Mouse (Mus musculus): ENCODE measurements at regions not wholly inside any gene's neighbourhood (a gene's known extent, or its start where the extent isn't known, plus 50 kb on each side); places are given as distances from the start of the nearest gene placed in this dataset.
A peak's percentile ranks its signal among the peaks of the same experiment; 100 is the strongest.
"Not testable (repeated sequence)": the region's sequence is repeated elsewhere in the genome, so short reads cannot be mapped to it uniquely, and the experiment has no call there.

DNA sequence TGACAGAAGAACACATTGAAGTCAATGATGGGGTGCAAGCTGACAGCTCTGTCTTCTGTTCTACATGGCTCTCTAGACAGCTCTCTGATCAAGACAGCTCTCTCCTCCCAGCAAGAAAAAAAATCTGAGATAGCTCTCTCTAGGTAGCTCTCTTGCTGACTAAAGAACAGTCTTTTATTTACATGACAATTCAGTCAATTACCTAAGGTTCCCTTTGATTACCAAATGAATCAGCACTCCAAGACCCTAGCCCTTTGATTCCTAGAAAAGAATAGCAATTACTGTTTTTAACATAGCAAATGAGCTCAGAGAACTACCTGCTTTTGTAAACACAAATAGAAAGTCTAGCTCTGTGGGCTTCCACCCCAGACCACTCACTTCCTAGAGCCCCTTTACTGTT, 264.1 kb downstream of the Gm6685 start:
- DNase-seq (ENCODE audit: low spot score) = no peak

DNA sequence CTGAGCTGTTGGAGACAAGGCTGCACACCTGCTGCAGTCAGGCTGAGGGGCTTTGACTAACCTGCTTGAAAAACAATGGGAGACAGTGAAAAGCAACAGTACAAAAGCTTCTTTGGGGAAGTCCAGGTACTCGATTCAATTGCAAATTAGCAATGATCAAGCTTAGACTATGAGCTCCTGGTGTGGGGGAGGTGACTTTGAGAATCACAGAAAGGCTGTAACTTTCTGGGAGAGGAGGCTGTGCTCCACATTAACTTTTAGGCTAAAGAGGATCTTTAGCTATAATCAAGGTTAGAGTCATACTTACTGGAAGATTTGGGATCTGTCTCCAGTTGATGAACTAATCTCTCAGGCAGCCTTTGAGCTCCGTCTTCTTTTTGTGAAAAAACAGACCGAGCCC, 303.4 kb downstream of the Gm6685 start:
- not testable (repeated sequence) for DNase-seq (ENCODE audit: low spot score)

DNA sequence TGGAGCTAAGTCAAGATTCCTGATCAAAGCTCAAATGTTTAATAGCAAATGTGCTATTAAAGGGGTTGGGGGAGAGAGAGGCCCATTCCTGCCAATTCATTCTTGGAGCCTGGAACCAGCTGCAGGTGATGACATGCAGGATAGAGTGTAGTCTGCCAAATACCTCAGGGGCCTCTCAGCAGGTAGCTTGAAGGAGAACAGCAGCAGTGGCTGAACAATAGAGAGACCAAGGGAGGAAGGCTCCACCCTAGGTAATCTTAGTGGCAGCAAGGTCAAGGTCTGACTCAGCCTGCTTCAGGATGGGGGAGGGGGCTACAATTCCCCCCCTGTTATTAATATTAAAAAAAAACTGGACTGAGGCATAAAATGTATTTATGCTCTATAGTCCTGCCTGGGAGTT, 304.1 kb downstream of the Gm6685 start:
- DNase-seq (ENCODE audit: low spot score) = not testable (repeated sequence)

DNA sequence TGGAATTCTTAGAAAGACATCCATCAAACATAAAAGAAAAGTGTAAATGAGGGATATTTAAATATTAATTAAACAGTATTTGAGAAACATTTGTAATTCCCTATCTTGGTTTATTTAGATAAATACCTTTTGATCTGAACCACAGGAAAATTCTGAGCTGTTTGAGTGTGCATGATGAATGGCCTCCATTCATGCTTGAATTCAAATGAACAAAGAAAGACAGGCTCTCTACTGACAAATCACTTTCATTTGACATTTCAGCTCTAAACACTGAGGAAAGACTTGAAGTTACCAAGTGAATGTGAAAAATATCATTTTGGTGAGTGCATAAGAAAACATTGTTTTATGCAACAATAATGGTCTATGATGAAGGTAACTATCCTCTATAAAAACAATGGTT, 316.8 kb downstream of the Gm6685 start:
- DNase-seq (ENCODE audit: low spot score) = no peak

DNA sequence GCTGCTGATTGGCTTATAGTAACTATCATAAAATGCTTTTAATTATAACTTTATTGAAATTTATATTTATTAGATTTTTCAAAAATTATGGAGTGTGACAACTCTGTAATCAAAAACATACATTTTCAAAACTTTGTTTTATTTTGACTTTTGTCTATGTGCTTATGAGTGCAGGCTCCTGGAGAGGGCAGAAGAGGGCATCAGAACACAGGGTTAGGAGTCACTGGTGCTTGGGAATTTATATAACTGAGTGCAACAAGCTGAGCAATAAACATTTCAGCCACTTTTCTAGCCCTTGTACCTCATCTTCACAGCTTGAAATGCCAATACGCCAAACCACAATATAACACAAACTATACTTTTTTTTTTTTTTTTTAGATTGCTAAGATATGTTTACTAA, 318.9 kb downstream of the Gm6685 start:
- DNase-seq (ENCODE audit: low spot score) = peak; percentile 14
